Mouse (Mus musculus): ENCODE data around the gene Gipr.

Gipr gene

GRCm38 (mm10) chr7:19165656-19166423 is at the start of gene Gipr:
Gene Gipr (minus strand): TSS chr7:19166127.
- no peak for DNase-seq

GRCm38 (mm10) chr7:19214940-19215339 is 49.0 kb upstream of the Gipr start:
- no peak for DNase-seq

- DNase-seq = no peak
These were observed 48.4 kb upstream of the Gipr start for GRCm38 (mm10) chr7:19214369-19214768.

- no peak for DNase-seq
These were observed 47.5 kb upstream of the Gipr start for GRCm38 (mm10) chr7:19213385-19213784.

- DNase-seq = peak; percentile 61
These were observed 46.2 kb upstream of the Gipr start, which contains the start of gene Gpr4 for GRCm38 (mm10) chr7:19211996-19212755. Gene Gpr4 (plus strand): TSS chr7:19212538.

- DNase-seq = no peak
These were observed 45.2 kb upstream of the Gipr start for GRCm38 (mm10) chr7:19211041-19211675.

- no peak for DNase-seq
These were observed 44.1 kb upstream of the Gipr start for GRCm38 (mm10) chr7:19210010-19210409.

- DNase-seq = no peak
These were observed 43.6 kb upstream of the Gipr start for GRCm38 (mm10) chr7:19209494-19209893.

GRCm38 (mm10) chr7:19208944-19209472 is 43.1 kb upstream of the Gipr start:
- peak; percentile 78 for DNase-seq

GRCm38 (mm10) chr7:19208201-19208910 is 42.4 kb upstream of the Gipr start:
- DNase-seq = no peak

- no peak for DNase-seq
These were observed 36.3 kb upstream of the Gipr start for GRCm38 (mm10) chr7:19202065-19202850.

GRCm38 (mm10) chr7:19201660-19202059 is 35.7 kb upstream of the Gipr start:
- DNase-seq = no peak

- peak; percentile 58 for DNase-seq
These were observed 32.1 kb upstream of the Gipr start for GRCm38 (mm10) chr7:19197985-19198384.

- DNase-seq = peak; percentile 56
These were observed 30.7 kb upstream of the Gipr start for GRCm38 (mm10) chr7:19196676-19197075.

- no peak for DNase-seq
These were observed 28.7 kb upstream of the Gipr start for GRCm38 (mm10) chr7:19194676-19195075.

GRCm38 (mm10) chr7:19184758-19185157 is 18.8 kb upstream of the Gipr start:
- DNase-seq = no peak

GRCm38 (mm10) chr7:19184250-19184649 is 18.3 kb upstream of the Gipr start:
- DNase-seq = no peak

GRCm38 (mm10) chr7:19180862-19181429 is 15.0 kb upstream of the Gipr start:
- DNase-seq = peak; percentile 59

- no peak for DNase-seq
These were observed 14.0 kb upstream of the Gipr start for GRCm38 (mm10) chr7:19179936-19180335.

GRCm38 (mm10) chr7:19179173-19179572 is 13.2 kb upstream of the Gipr start:
- peak; percentile 79 for DNase-seq

GRCm38 (mm10) chr7:19178443-19179092 is 12.6 kb upstream of the Gipr start:
- peak; percentile 83 for DNase-seq
